Mouse (Mus musculus) megakaryocyte, embryonic 14.5 days (primary cell): ENCODE measurements around the gene Ttc21a.

Source experiments
- FLI1 ChIP-seq: IDR thresholded peaks from 2 replicates; pipeline ENCODE4 v1.6.1; 2012; ENCODE audit warnings: low read length, inconsistent platforms, mixed read lengths
- GATA1 ChIP-seq: IDR thresholded peaks from 3 replicates; pipeline ENCODE4 v1.6.1; 2012; ENCODE audit warnings: mixed read lengths, low read length, inconsistent platforms, borderline replicate concordance

GRCm38 (mm10) chr9:119988304-119988703 is 50.9 kb downstream of the Ttc21a start:
- TF ChIP-seq GATA1 (no peak), FLI1 (no peak)
